Mouse (Mus musculus) lung, embryonic 15.5 days (tissue): ENCODE results near the gene Ddb1. TPM values are rescaled to one million over a fixed set of nuclear protein-coding genes. Genes with fewer than 3 reads are reported as not detected.

Experiments
- ATAC-seq: fragments of 200-750 bp; cut with Nextera tagmentation; 2 replicates; pipeline ENCODE4 v1.8.0; 2017; ENCODE audit warnings: moderate number of reproducible peaks, borderline replicate concordance; ENCODE audit not compliant: low FRiP score, low TSS enrichment; ENCODE audit errors: extremely low read depth
- H3K27ac ChIP-seq: fragments of 300-500 bp; sonication (generic); 2 replicates; pipeline ENCODE4 v1.5.1; 2015; ENCODE audit warnings: moderate library complexity, mild to moderate bottlenecking, inconsistent platforms
- H3K27me3 ChIP-seq: fragments of 300-500 bp; sonication (generic); 2 replicates; pipeline ENCODE4 v1.6.1; 2015; ENCODE audit warnings: inconsistent platforms
- H3K36me3 ChIP-seq: fragments of 300-500 bp; sonication (generic); 2 replicates; pipeline ENCODE4 v1.6.1; 2015; ENCODE audit warnings: inconsistent platforms
- H3K4me1 ChIP-seq: fragments of 300-500 bp; sonication (generic); 2 replicates; pipeline ENCODE4 v1.6.1; 2015; ENCODE audit warnings: inconsistent platforms
- H3K4me2 ChIP-seq: fragments of 300-500 bp; sonication (generic); 2 replicates; pipeline ENCODE4 v1.6.1; 2015; ENCODE audit warnings: inconsistent platforms, mild to moderate bottlenecking, moderate library complexity
- H3K4me3 ChIP-seq: fragments of 300-500 bp; sonication (generic); 2 replicates; pipeline ENCODE4 v1.5.1; 2015; ENCODE audit warnings: mild to moderate bottlenecking, inconsistent platforms
- H3K9ac ChIP-seq: fragments of 300-500 bp; sonication (generic); 2 replicates; pipeline ENCODE4 v1.6.1; 2015; ENCODE audit warnings: inconsistent platforms
- H3K9me3 ChIP-seq: fragments of 300-500 bp; sonication (generic); 2 replicates; pipeline ENCODE4 v1.6.1; 2016; ENCODE audit warnings: inconsistent platforms
- WGBS: fragments of 180-500 bp; shearing (Covaris S2); methylation state at CpG from one replicate; pipeline ENCODE4 v1.1.7; 2015; 5-methylcytosine and 5-hydroxymethylcytosine counted together
- polyA plus RNA-seq: library from polyadenylated mRNA; unstranded; fragments of >200 nt; fragmentation: Nextera tagmentation; extraction: Ambion mirVana; gene quantifications from 2 replicates; pipeline ENCODE4 v1.2.1, GENCODE M21; 2015

Gene Ddb1
- polyA plus RNA-seq, 1 experiment from 2014 or later: 379 TPM

GRCm38 (mm10) chr19:10599648-10600047 is 5.5 kb upstream of the Ddb1 start:
- Histone ChIP-seq H3K27me3 (no peaks in the 10 kb centered on the region), H3K9ac (no peak overlapping the region), H3K27ac (no peak overlapping the region), H3K4me2 (no peak overlapping the region), H3K36me3 (0 out of 2 replicates have a peak, but pooled peaks cover 10% of the 10 kb centered on the region), H3K4me3 (no peak overlapping the region), H3K4me1 (peaks cover 23% of the 10 kb centered on the region), H3K9me3 (no peaks in the 10 kb centered on the region)
- WGBS: 85% methylated on average over 2 of the region's 2 CpGs
- ATAC-seq: no peak

GRCm38 (mm10) chr19:10602247-10602769 is 2.8 kb upstream of the Ddb1 start:
- Histone ChIP-seq H3K4me1 (peaks cover 35% of the 10 kb centered on the region), H3K9ac (peak overlapping the region; percentile 52), H3K4me3 (peak overlapping the region; percentile 33), H3K27ac (peak overlapping the region; percentile 89), H3K27me3 (no peaks in the 10 kb centered on the region), H3K4me2 (peak overlapping the region; percentile 60), H3K9me3 (no peaks in the 10 kb centered on the region), H3K36me3 (no peaks in the 10 kb centered on the region)
- ATAC-seq: no peak
- WGBS: 6% methylated on average over 6 of the region's 6 CpGs

DNA sequence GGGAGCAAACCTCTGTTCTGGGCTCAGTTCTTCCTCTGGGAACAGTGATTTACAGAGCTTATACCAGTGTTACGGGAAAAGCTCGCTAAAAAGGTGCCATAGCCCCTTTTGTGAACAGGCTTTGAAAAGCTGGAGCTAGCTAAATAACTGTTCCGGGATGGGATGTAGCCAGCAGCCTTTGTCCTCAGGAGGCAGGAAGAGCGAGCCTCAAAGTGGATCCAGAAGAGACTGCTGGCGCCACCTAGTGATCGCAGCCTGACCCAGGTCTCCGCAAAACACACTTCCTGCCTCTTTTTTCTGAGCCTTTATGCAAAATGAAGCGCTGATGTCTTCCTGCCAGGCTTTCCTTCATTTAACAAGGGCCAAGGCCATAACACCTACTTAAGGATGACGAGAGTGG is 2.3 kb upstream of the Ddb1 start:
- Histone ChIP-seq H3K4me3 (peak overlapping the region; percentile 33), H3K4me2 (peak overlapping the region; percentile 60), H3K9me3 (no peaks in the 10 kb centered on the region), H3K9ac (peak overlapping the region; percentile 52), H3K27me3 (no peaks in the 10 kb centered on the region), H3K27ac (peak overlapping the region; percentile 89), H3K4me1 (peaks cover 39% of the 10 kb centered on the region), H3K36me3 (peaks cover 2% of the 10 kb centered on the region; the same call in 1 of the 2 replicates)
- peak; percentile 61; the same call in 1 of the 2 replicates for ATAC-seq
- WGBS: under 1% methylated on average over 9 of the region's 9 CpGs

DNA sequence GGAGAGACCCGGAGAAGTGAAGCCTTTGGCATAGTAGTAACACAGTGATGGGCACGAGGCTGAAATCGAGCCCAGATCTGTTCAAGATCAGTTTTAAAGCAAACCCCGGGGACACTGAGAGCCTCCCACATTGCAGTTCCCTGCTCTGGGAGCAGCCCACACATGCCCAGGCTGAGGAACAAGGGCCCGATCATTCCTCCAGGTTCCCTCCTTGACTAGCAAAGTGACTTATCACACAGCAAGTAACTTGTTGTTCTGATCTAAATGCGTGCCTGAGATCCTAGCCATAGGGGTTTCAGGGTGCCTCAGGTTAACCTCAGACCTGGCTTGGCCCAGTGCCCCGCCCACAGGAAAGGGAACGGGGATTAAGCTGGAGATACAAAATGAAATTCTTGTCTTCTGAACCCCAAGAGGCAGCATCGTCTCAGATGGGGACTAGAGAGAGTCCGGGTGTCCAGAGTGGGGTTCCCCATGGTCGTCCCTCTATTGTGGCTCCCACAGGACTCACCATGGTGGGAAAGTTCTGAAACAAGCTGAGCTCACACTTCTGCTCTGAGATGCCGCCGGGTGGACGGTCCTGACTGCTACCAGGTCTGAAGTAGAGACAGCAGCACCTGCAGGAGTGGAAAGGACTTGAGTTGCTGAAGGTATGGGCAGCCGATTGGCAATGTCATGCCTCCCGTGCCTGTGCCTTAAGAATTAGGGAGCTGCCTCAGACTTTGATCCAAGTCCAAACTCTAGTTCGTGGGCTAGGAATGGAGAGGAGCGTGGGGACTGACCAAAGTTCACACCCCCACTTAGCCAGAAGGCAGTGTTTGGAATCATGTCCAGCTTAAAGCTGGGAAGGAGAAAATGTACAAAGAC is 1.2 kb upstream of the Ddb1 start:
- H3K4me3 ChIP-seq: no peak overlapping the region

DNA sequence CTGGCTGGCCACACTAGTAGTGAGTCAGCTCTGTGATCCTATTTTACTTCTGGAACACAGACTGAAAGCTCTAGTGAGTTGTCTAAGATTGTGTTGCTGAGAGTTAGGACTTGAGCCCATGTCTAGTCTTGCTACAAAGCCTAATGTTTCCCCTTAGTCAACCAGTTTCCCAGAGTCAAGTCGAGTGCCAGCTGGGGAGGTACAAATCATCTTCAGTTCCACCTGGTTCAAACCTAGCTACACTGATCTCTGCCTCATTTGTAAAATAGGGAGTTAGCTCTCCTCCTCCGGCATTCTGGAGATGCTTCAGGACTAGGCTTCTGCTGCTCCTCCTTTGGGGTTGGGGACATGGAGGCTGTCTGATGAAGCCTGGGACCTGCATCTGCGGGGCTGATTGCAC is 593 bp upstream of the Ddb1 start:
- peaks cover 45% of the 10 kb centered on the region for H3K4me1 ChIP-seq
- H3K4me3 ChIP-seq: peak overlapping the region; percentile 98
- ATAC-seq: no peak
- H3K36me3 ChIP-seq: peaks cover 18% of the 10 kb centered on the region
- peak overlapping the region; percentile 94 for H3K27ac ChIP-seq
- H3K4me2 ChIP-seq: peak overlapping the region; percentile 78
- peak overlapping the region; percentile 95 for H3K9ac ChIP-seq
- 31% methylated on average over 3 of the region's 3 CpGs for WGBS
- H3K9me3 ChIP-seq: no peaks in the 10 kb centered on the region
- H3K27me3 ChIP-seq: no peaks in the 10 kb centered on the region

More for the DNA sequence above, 1.2 kb upstream of the Ddb1 start:
- Histone ChIP-seq H3K9ac (peak overlapping the region; percentile 95; the same call in 1 of the 2 replicates), H3K9me3 (no peaks in the 10 kb centered on the region), H3K27ac (peak overlapping the region; percentile 94), H3K4me2 (no peak overlapping the region; the same call in 1 of the 2 replicates), H3K4me1 (peaks cover 45% of the 10 kb centered on the region), H3K27me3 (no peaks in the 10 kb centered on the region), H3K36me3 (peaks cover 13% of the 10 kb centered on the region)
- no peak for ATAC-seq
- WGBS: 82% methylated on average over 18 of the region's 18 CpGs

DNA sequence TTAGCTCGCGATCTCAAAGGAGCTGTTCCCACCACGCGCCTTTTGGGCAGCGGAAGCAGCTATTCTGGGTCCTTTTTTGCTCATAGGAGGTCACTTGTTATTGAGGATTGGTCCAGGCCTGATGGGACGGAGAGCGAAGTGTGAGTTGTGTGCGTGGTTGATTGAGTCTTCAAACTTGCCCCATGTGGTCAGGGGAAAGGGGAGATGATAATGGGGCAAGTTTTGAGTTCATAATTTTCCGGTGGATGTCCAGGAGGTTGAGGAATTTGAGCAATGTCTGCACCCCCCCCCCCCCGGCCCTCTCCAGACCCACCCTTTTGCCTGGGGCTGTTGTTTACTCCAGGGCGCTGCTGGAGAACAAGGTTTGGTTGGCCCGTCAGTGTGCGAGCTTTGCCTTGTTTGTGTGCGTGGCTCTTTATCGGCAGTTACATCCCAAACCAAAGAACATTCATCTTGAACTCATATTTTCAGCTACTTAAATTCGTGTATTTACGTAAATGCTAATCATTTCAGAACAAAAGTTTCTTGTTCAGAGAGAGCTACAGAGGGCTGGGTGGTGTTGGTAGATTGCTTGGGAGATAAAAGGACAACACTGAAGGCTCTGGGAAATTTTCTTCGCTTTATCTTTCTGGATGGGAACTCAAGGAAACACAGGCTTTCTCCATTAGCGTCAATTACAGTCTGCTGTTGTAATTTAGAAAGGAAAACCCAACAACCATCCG is 935 bp downstream of the Ddb1 start:
- no peaks in the 10 kb centered on the region for H3K9me3 ChIP-seq
- H3K27ac ChIP-seq: peak overlapping the region; percentile 90
- H3K4me1 ChIP-seq: peaks cover 45% of the 10 kb centered on the region
- H3K4me3 ChIP-seq: peak overlapping the region; percentile 98
- peak; percentile 12; the same call in 1 of the 2 replicates for ATAC-seq
- 4% methylated on average over 20 of the region's 20 CpGs for WGBS
- H3K36me3 ChIP-seq: peaks cover 33% of the 10 kb centered on the region
- H3K27me3 ChIP-seq: no peaks in the 10 kb centered on the region
- peak overlapping the region; percentile 78 for H3K4me2 ChIP-seq
- peak overlapping the region; percentile 95 for H3K9ac ChIP-seq

DNA sequence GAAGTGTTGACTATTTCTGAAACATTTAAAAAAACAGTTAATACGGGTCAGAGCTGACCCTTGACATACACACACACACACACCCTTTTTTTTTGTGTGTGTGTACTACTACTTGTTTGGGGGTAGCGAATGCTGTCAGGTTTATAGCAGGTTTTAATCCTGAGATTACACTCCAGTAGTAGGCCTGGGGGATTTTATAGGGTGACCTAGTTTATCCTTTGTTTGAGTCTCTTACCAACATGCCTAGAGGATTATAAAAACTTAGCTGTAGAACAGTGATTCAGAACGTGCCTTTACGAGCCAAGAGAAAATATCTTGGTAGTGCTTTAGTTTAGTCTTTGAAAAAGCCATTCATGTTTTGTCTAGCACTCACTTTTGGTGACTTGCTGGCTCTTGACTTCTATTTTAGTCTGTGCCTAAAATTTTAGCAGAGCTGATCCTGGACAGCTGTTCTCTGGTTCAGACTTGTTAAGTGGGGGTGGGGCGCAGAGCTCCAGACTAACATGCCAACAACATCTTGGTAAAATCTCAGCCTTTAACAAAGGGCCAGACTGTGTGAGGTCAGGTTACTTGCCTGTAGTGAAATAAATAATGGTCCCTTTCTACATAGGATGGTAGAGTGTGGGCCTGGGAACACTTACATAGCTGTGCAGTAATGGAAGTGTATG is 3.6 kb downstream of the Ddb1 start:
- H3K9ac ChIP-seq: no peak overlapping the region
- no peaks in the 10 kb centered on the region for H3K9me3 ChIP-seq
- peaks cover 31% of the 10 kb centered on the region for H3K4me1 ChIP-seq
- no peak overlapping the region for H3K4me3 ChIP-seq
- no peak overlapping the region for H3K27ac ChIP-seq
- no peak for ATAC-seq
- H3K27me3 ChIP-seq: no peaks in the 10 kb centered on the region
- H3K4me2 ChIP-seq: no peak overlapping the region
- 69% methylated on average over 5 of the region's 5 CpGs for WGBS
- H3K36me3 ChIP-seq: peaks cover 59% of the 10 kb centered on the region

GRCm38 (mm10) chr19:10634106-10634871 is 29.2 kb downstream of the Ddb1 start, which contains the start of gene Vwce:
Vwce (plus strand) TSS chr19:10634213.
- peaks cover 16% of the 10 kb centered on the region for H3K36me3 ChIP-seq
- peak within 1 kb of the TSS; percentile 85 for H3K4me2 ChIP-seq
- H3K4me1 ChIP-seq: peaks cover 18% of the 10 kb centered on the region
- no peaks in the 10 kb centered on the region; the same call in 1 of the 2 replicates for H3K27me3 ChIP-seq
- H3K9me3 ChIP-seq: no peaks in the 10 kb centered on the region
- peak within 1 kb of the TSS; percentile 38 for H3K4me3 ChIP-seq
- peak within 1 kb of the TSS; percentile 44 for H3K9ac ChIP-seq
- 2% methylated on average over 32 of the region's 32 CpGs for WGBS
- peak; percentile 72 for ATAC-seq
- no peak within 1 kb of the TSS for H3K27ac ChIP-seq

DNA sequence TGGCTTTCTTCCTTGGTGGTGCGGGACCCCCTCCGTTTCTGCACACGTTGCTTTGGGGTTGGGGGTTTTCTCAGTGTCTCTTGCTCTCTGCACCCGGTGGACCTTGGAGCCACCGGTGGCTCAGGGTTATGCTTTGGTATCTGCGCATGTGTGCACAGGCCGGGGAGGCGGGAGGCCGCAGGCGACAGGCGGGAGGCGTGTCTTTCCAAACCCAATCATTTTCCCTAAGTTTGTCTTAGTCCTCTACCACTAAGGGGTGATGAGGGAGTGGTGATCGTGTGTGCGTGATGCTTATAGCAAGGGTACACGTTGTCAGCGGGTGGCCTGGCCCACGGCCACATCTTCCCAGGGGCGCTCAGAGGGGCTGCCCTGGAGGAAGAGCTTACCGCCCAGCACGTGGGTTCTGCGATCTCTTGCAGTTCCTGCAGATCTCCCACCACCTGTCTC is 29.8 kb downstream of the Ddb1 start:
- Histone ChIP-seq H3K27me3 (no peaks in the 10 kb centered on the region; the same call in 1 of the 2 replicates), H3K9ac (peak overlapping the region; percentile 44), H3K4me3 (peak overlapping the region; percentile 38), H3K4me2 (peak overlapping the region; percentile 85), H3K36me3 (peaks cover 10% of the 10 kb centered on the region), H3K4me1 (peaks cover 18% of the 10 kb centered on the region), H3K27ac (no peak overlapping the region), H3K9me3 (no peaks in the 10 kb centered on the region)
- WGBS: 5% methylated on average over 21 of the region's 21 CpGs
- ATAC-seq: peak; percentile 80

DNA sequence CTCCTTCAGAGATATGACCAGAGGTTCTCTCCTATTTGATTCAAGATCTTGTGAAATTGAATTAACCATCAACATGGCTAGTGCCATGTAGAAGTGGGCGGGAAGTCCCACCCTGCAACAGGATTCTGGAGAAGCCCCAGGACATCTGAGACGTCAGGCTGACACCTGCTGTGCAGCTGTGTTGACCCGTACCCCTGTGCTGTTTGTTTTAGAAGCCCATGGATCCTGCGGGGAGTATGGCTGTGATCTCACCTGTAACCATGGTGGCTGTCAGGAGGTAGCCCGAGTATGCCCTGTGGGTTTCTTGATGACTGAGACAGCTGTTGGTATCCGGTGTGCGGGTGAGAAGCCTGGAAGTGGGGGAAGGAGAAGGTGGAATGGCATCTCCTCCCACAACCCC is 32.7 kb downstream of the Ddb1 start:
- H3K36me3 ChIP-seq: no peaks in the 10 kb centered on the region
- H3K4me1 ChIP-seq: peaks cover 18% of the 10 kb centered on the region
- no peak overlapping the region for H3K4me2 ChIP-seq
- no peaks in the 10 kb centered on the region for H3K9me3 ChIP-seq
- H3K27ac ChIP-seq: no peak overlapping the region
- WGBS: 34% methylated on average over 7 of the region's 7 CpGs
- no peaks in the 10 kb centered on the region; the same call in 1 of the 2 replicates for H3K27me3 ChIP-seq
- no peak overlapping the region for H3K4me3 ChIP-seq
- ATAC-seq: no peak
- H3K9ac ChIP-seq: no peak overlapping the region
